Mouse (Mus musculus): ENCODE measurements around the gene Dffa.

DNA sequence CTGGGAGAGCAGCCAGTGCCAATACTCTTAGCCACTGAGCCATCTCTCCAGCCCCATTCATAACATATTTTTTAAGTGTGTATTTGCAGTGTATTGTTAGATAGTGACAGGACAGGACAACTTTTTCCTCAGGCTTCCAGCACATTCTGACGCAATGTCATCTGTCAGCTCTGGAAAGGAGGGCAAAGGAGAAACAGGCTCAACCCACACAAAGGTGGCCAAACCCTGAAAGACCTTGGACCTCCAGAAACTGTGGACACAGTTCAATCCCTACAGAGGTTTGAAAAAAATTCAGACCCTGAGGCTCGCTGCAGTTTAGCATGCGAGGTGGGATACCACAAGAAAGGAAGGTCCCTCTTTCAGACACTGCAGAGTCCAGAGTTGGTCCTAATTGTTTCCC lies 6.0 kb upstream of the Dffa start:
- TF ChIP-seq POLR2A (IDR thresholded peaks at IDR 0.05; ENCODE audit: borderline replicate concordance, control insufficient read depth, low read depth, low read length) (no peak), CTCF (IDR thresholded peaks at IDR 0.05; ENCODE audit: control insufficient read depth, insufficient read depth, low read length) (no peak)

Measured in bone marrow, adult 2 months (tissue).